Mouse (Mus musculus) lung, embryonic 14.5 days (tissue): Measurements from ENCODE around the gene Sema6d. TPM values are rescaled to one million over a fixed set of nuclear protein-coding genes. Genes with fewer than 3 reads are reported as not detected.

Experiments
- ATAC-seq: fragments of 200-750 bp; cut with Nextera tagmentation; 2 replicates; pipeline ENCODE4 v1.8.0; 2017; ENCODE audit warnings: mild to moderate bottlenecking, moderate TSS enrichment, moderate library complexity; ENCODE audit not compliant: insufficient read depth
- DNase-seq: peaks from one replicate; pipeline ENCODE4 v3.0.0-alpha.2; 2015
- H3K27ac ChIP-seq: fragments of 300-500 bp; sonication (generic); 2 replicates; pipeline ENCODE4 v1.5.1; 2014; ENCODE audit warnings: low read depth, mild to moderate bottlenecking, moderate library complexity
- H3K27me3 ChIP-seq: fragments of 300-500 bp; sonication (generic); 2 replicates; pipeline ENCODE4 v1.6.1; 2014; ENCODE audit warnings: low read length, control low read depth; ENCODE audit not compliant: insufficient read depth
- H3K36me3 ChIP-seq: fragments of 300-500 bp; sonication (generic); 2 replicates; pipeline ENCODE4 v1.6.1; 2014; ENCODE audit warnings: control low read depth; ENCODE audit not compliant: insufficient read depth
- H3K4me1 ChIP-seq: fragments of 300-500 bp; sonication (generic); 2 replicates; pipeline ENCODE4 v1.6.1; 2014; ENCODE audit warnings: antibody characterized with exemption, control low read depth; ENCODE audit not compliant: insufficient read depth
- H3K4me2 ChIP-seq: fragments of 300-500 bp; sonication (generic); 2 replicates; pipeline ENCODE4 v1.6.1; 2014; ENCODE audit warnings: mild to moderate bottlenecking
- H3K4me3 ChIP-seq: fragments of 300-500 bp; sonication (generic); 2 replicates; pipeline ENCODE4 v1.5.1; 2014; ENCODE audit warnings: low read depth, low read length
- H3K9ac ChIP-seq: fragments of 300-500 bp; sonication (generic); 2 replicates; pipeline ENCODE4 v1.6.1; 2014
- H3K9me3 ChIP-seq: fragments of 300-500 bp; sonication (generic); 2 replicates; pipeline ENCODE4 v1.6.1; 2016; ENCODE audit warnings: low read depth, low read length, control low read depth
- CTCF ChIP-seq: IDR thresholded peaks from 2 replicates; pipeline ENCODE4 v1.5.1; 2016; ENCODE audit warnings: antibody characterized with exemption, low read depth
- WGBS: fragments of 180-500 bp; shearing (Covaris S2); extraction: QIAGEN DNeasy Blood & Tissue Kit; methylation state at CpG from one replicate; pipeline ENCODE4 v1.1.7; 2014; 5-methylcytosine and 5-hydroxymethylcytosine counted together
- polyA plus RNA-seq: library from polyadenylated mRNA; unstranded; fragments of >200 nt; fragmentation: Nextera tagmentation; extraction: Ambion mirVana; gene quantifications from 2 replicates; pipeline ENCODE4 v1.2.1, GENCODE M21; 2014

The Sema6d gene
- polyA plus RNA-seq, 1 experiment from 2014 or later: 26.7 TPM

- H3K9me3 ChIP-seq: no peaks in the 10 kb centered on the region
- H3K4me1 ChIP-seq: no peaks in the 10 kb centered on the region; the same call in 1 of the 2 replicates
- no peaks in the 10 kb centered on the region for H3K36me3 ChIP-seq
- no peak overlapping the region for H3K27ac ChIP-seq
- 81% methylated on average over 7 of the region's 7 CpGs for WGBS
- H3K4me3 ChIP-seq: no peak overlapping the region
- H3K9ac ChIP-seq: no peak overlapping the region
- ATAC-seq (no peak), DNase-seq (no peak)
- no peak overlapping the region for H3K4me2 ChIP-seq
- no peaks in the 10 kb centered on the region for H3K27me3 ChIP-seq
- no peak for TF ChIP-seq CTCF
Observed at GRCm38 (mm10) chr2:124125504-124125903, 35.7 kb downstream of the Sema6d start.

GRCm38 (mm10) chr2:124126853-124127252 is 37.1 kb downstream of the Sema6d start:
- H3K4me1 ChIP-seq: peaks cover 3% of the 10 kb centered on the region; the same call in 1 of the 2 replicates
- H3K27me3 ChIP-seq: no peaks in the 10 kb centered on the region
- 12% methylated on average over 3 of the region's 3 CpGs for WGBS
- H3K27ac ChIP-seq: no peak overlapping the region
- H3K4me2 ChIP-seq: no peak overlapping the region
- DNase-seq: peak; percentile 64
- H3K9me3 ChIP-seq: no peaks in the 10 kb centered on the region
- H3K9ac ChIP-seq: no peak overlapping the region
- no peak overlapping the region for H3K4me3 ChIP-seq
- TF ChIP-seq CTCF: no peak
- H3K36me3 ChIP-seq: no peaks in the 10 kb centered on the region
- ATAC-seq: peak; percentile 80; the same call in 1 of the 2 replicates

GRCm38 (mm10) chr2:124130876-124131275 is 41.1 kb downstream of the Sema6d start:
- H3K27ac ChIP-seq: no peak overlapping the region
- H3K36me3 ChIP-seq: no peaks in the 10 kb centered on the region
- TF ChIP-seq CTCF: no peak
- ATAC-seq: no peak
- peaks cover 3% of the 10 kb centered on the region; the same call in 1 of the 2 replicates for H3K4me1 ChIP-seq
- no peak overlapping the region for H3K4me3 ChIP-seq
- no peak overlapping the region for H3K9ac ChIP-seq
- H3K9me3 ChIP-seq: no peaks in the 10 kb centered on the region
- WGBS: 45% methylated on average over 2 of the region's 2 CpGs
- DNase-seq: no peak
- H3K27me3 ChIP-seq: no peaks in the 10 kb centered on the region
- no peak overlapping the region for H3K4me2 ChIP-seq

- H3K36me3 ChIP-seq: no peaks in the 10 kb centered on the region
- ATAC-seq: no peak
- TF ChIP-seq CTCF: no peak
- no peaks in the 10 kb centered on the region for H3K4me1 ChIP-seq
- no peaks in the 10 kb centered on the region for H3K9me3 ChIP-seq
- H3K27ac ChIP-seq: no peak overlapping the region
- no peak for DNase-seq
- WGBS: 62% methylated on average over 3 of the region's 3 CpGs
- no peak overlapping the region for H3K4me3 ChIP-seq
- H3K27me3 ChIP-seq: no peaks in the 10 kb centered on the region
- H3K4me2 ChIP-seq: no peak overlapping the region
- no peak overlapping the region for H3K9ac ChIP-seq
Observed at GRCm38 (mm10) chr2:124141510-124142044, 51.8 kb downstream of the Sema6d start.

GRCm38 (mm10) chr2:124145528-124145927 is 55.8 kb downstream of the Sema6d start:
- Histone ChIP-seq H3K9ac (no peak overlapping the region), H3K4me1 (no peaks in the 10 kb centered on the region), H3K9me3 (no peaks in the 10 kb centered on the region), H3K4me3 (no peak overlapping the region), H3K27ac (no peak overlapping the region), H3K4me2 (no peak overlapping the region), H3K27me3 (no peaks in the 10 kb centered on the region), H3K36me3 (no peaks in the 10 kb centered on the region)
- ATAC-seq (no peak), DNase-seq (no peak)
- TF ChIP-seq CTCF: no peak
- 46% methylated on average over 1 of the region's 1 CpGs for WGBS

- peak; percentile 89 for DNase-seq
- 15% methylated on average over 1 of the region's 1 CpGs for WGBS
- TF ChIP-seq CTCF: no peak
- H3K4me3 ChIP-seq: no peak overlapping the region
- H3K36me3 ChIP-seq: no peaks in the 10 kb centered on the region
- no peaks in the 10 kb centered on the region for H3K9me3 ChIP-seq
- H3K4me1 ChIP-seq: peaks cover 6% of the 10 kb centered on the region; the same call in 1 of the 2 replicates
- ATAC-seq: peak; percentile 90
- H3K27ac ChIP-seq: no peak overlapping the region
- no peaks in the 10 kb centered on the region for H3K27me3 ChIP-seq
- H3K4me2 ChIP-seq: no peak overlapping the region
- H3K9ac ChIP-seq: no peak overlapping the region
Observed at GRCm38 (mm10) chr2:124158158-124158557, 68.4 kb downstream of the Sema6d start.

GRCm38 (mm10) chr2:124162001-124162599 is 72.3 kb downstream of the Sema6d start:
- Histone ChIP-seq H3K4me2 (no peak overlapping the region), H3K27ac (no peak overlapping the region), H3K36me3 (no peaks in the 10 kb centered on the region), H3K9ac (no peak overlapping the region), H3K9me3 (no peaks in the 10 kb centered on the region), H3K4me1 (peaks cover 6% of the 10 kb centered on the region; the same call in 1 of the 2 replicates), H3K4me3 (no peak overlapping the region), H3K27me3 (no peaks in the 10 kb centered on the region)
- no peak for TF ChIP-seq CTCF
- WGBS: 68% methylated on average over 7 of the region's 7 CpGs
- no peak for ATAC-seq
- peak; percentile 16 for DNase-seq
